Mouse (Mus musculus) kidney, postnatal 0 days (tissue): ENCODE measurements at regions not wholly inside any gene's neighbourhood (a gene's known extent, or its start where the extent isn't known, plus 50 kb on each side); places are given as distances from the start of the nearest gene placed in this dataset.

Source experiments
- ATAC-seq: fragments of 200-750 bp; cut with Nextera tagmentation; replicated peaks from 2 replicates; pipeline ENCODE4 v1.8.0; 2017; ENCODE audit warnings: low read depth, moderate number of reproducible peaks, moderate TSS enrichment, moderate library complexity; ENCODE audit not compliant: low FRiP score
- DNase-seq: peaks from one replicate; pipeline ENCODE4 v3.0.0-alpha.2; 2016; ENCODE audit warnings: low spot score
- H3K27ac ChIP-seq: fragments of 300-500 bp; sonication (generic); 2 replicates; pipeline ENCODE4 v1.5.1; 2014; ENCODE audit warnings: mild to moderate bottlenecking
- H3K27me3 ChIP-seq: fragments of 300-500 bp; sonication (generic); 2 replicates; pipeline ENCODE4 v1.6.1; 2014; ENCODE audit warnings: low read length, mixed read lengths; ENCODE audit not compliant: insufficient read depth
- H3K36me3 ChIP-seq: fragments of 300-500 bp; sonication (generic); 2 replicates; pipeline ENCODE4 v1.6.1; 2014; ENCODE audit warnings: low read length, mixed read lengths; ENCODE audit not compliant: insufficient read depth
- H3K4me1 ChIP-seq: fragments of 300-500 bp; sonication (generic); replicated peaks from 2 replicates; pipeline ENCODE4 v1.6.1; 2014; ENCODE audit warnings: antibody characterized with exemption, low read length, mixed read lengths; ENCODE audit not compliant: insufficient read depth
- H3K4me2 ChIP-seq: fragments of 300-500 bp; sonication (generic); 2 replicates; pipeline ENCODE4 v1.6.1; 2014; ENCODE audit warnings: mild to moderate bottlenecking, low read length, moderate library complexity, mixed read lengths
- H3K4me3 ChIP-seq: fragments of 300-500 bp; sonication (generic); replicated peaks from 2 replicates; pipeline ENCODE4 v1.5.1; 2014; ENCODE audit warnings: low read depth, low read length
- H3K9ac ChIP-seq: fragments of 300-500 bp; sonication (generic); 2 replicates; pipeline ENCODE4 v1.6.1; 2014; ENCODE audit warnings: low read depth, low read length
- H3K9me3 ChIP-seq: fragments of 300-500 bp; sonication (generic); replicated peaks from 2 replicates; pipeline ENCODE4 v1.6.1; 2016; ENCODE audit warnings: low read length, inconsistent platforms, mixed read lengths
- CTCF ChIP-seq: IDR thresholded peaks from 2 replicates; pipeline ENCODE4 v1.5.1; 2016; ENCODE audit warnings: antibody characterized with exemption, low read depth, mild to moderate bottlenecking, moderate library complexity
- WGBS: fragments of 180-500 bp; shearing (Covaris S2); extraction: QIAGEN DNeasy Blood & Tissue Kit; methylation state at CpG from one replicate; pipeline ENCODE4 v1.1.7; 2014; 5-methylcytosine and 5-hydroxymethylcytosine counted together

GRCm38 (mm10) chr3:110340067-110340466, 89.3 kb upstream of the Prmt6 start:
- no peaks in the 10 kb centered on the region for H3K9me3 ChIP-seq
- no peak overlapping the region for H3K27ac ChIP-seq
- no peaks in the 10 kb centered on the region for H3K4me1 ChIP-seq
- H3K4me2 ChIP-seq, result no peak overlapping the region
- ATAC-seq (no peak), DNase-seq (no peak)
- H3K4me3 ChIP-seq, result no peak overlapping the region
- no peaks in the 10 kb centered on the region for H3K36me3 ChIP-seq
- no peaks in the 10 kb centered on the region for H3K27me3 ChIP-seq
- WGBS, result 94% methylated on average over 2 of the region's 2 CpGs
- H3K9ac ChIP-seq, result no peak overlapping the region
- TF ChIP-seq CTCF, result no peak

- Histone ChIP-seq H3K4me1 (no peaks in the 10 kb centered on the region), H3K4me2 (no peak overlapping the region), H3K4me3 (no peak overlapping the region), H3K36me3 (no peaks in the 10 kb centered on the region), H3K27me3 (no peaks in the 10 kb centered on the region), H3K9me3 (no peaks in the 10 kb centered on the region), H3K27ac (no peak overlapping the region), H3K9ac (no peak overlapping the region)
- ATAC-seq (no peak), DNase-seq (no peak)
- 69% methylated on average over 2 of the region's 2 CpGs for WGBS
- TF ChIP-seq CTCF, result no peak
These were observed 88.3 kb upstream of the Prmt6 start for GRCm38 (mm10) chr3:110339026-110339606.

DNA sequence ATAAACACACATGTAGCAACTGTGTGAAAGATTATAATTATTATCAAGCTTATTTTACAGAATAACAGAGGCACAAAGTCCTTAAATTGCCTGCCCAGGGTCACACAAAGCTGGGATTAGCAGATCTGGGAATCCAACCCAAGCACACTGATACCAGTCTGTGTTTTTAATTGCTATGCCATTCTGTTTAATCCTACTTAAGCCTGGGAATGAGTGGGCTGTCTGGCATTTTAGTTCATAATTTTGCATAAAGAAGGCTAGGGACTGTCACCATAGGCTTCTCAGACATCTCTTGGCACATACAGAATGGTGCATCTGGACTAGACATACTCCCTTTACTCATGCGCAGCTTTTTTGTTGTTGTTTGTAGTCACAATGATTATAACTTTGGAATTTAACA, 78.4 kb upstream of the Prmt6 start:
- Histone ChIP-seq H3K9ac (no peak overlapping the region), H3K36me3 (no peaks in the 10 kb centered on the region), H3K4me2 (no peak overlapping the region), H3K4me3 (no peak overlapping the region), H3K4me1 (no peaks in the 10 kb centered on the region), H3K27me3 (no peaks in the 10 kb centered on the region), H3K9me3 (no peaks in the 10 kb centered on the region), H3K27ac (no peak overlapping the region)
- 95% methylated on average over 1 of the region's 1 CpGs for WGBS
- DNase-seq (no peak), ATAC-seq (no peak)
- no peak for TF ChIP-seq CTCF

- H3K27ac ChIP-seq, result no peak overlapping the region
- H3K4me1 ChIP-seq, result no peaks in the 10 kb centered on the region
- DNase-seq (no peak), ATAC-seq (no peak)
- no peaks in the 10 kb centered on the region for H3K27me3 ChIP-seq
- no peak for TF ChIP-seq CTCF
- H3K4me3 ChIP-seq, result no peak overlapping the region
- H3K4me2 ChIP-seq, result no peak overlapping the region
- 89% methylated on average over 1 of the region's 1 CpGs for WGBS
- no peaks in the 10 kb centered on the region for H3K36me3 ChIP-seq
- no peaks in the 10 kb centered on the region for H3K9me3 ChIP-seq
- no peak overlapping the region for H3K9ac ChIP-seq
These were observed 59.5 kb upstream of the Prmt6 start for GRCm38 (mm10) chr3:110310270-110310669.

GRCm38 (mm10) chr3:110303166-110303565, 52.4 kb upstream of the Prmt6 start:
- ATAC-seq (no peak), DNase-seq (no peak)
- no peaks in the 10 kb centered on the region for H3K36me3 ChIP-seq
- 67% methylated on average over 2 of the region's 2 CpGs for WGBS
- no peak overlapping the region for H3K27ac ChIP-seq
- H3K27me3 ChIP-seq, result no peaks in the 10 kb centered on the region
- H3K9ac ChIP-seq, result no peak overlapping the region
- no peak overlapping the region for H3K4me2 ChIP-seq
- no peak for TF ChIP-seq CTCF
- H3K4me1 ChIP-seq, result no peaks in the 10 kb centered on the region
- H3K4me3 ChIP-seq, result no peak overlapping the region
- H3K9me3 ChIP-seq, result no peaks in the 10 kb centered on the region
